ENCODE assay signal across 7 mouse cellular contexts in genomic region chr17:35233114-35233980, GRCm38 (mm10). TPM values are rescaled to one million over a fixed set of nuclear protein-coding genes. Genes with fewer than 3 reads are reported as not detected.
DNase-seq lines count a peak whose midpoint lies in the region; ATAC-seq and TF ChIP-seq lines count a peak whose summit lies in the region.

Gene Atp6v1g2, plus strand, starts transcription at chr17:35233660.

- ATAC-seq in lung, embryonic 14.5 days (ENCODE audit: insufficient read depth), result peak; percentile 7; the same call in 1 of the 2 replicates
- ATAC-seq in forebrain, postnatal 0 days, result no peak
- ATAC-seq in neural tube, embryonic 13.5 days (ENCODE audit: low read depth), result no peak
- no peak for ATAC-seq in granulocyte monocyte progenitor cell, adult 5-6 weeks (replicated peaks; ENCODE audit: poor library complexity, severe bottlenecking)

- intact Hi-C loops in left cerebral cortex, postnatal 25 days (cut with DNase I), result loop anchor here (5.0 kb wide), 1 partner anchor 36 kb away; no protein-coding TSS in a partner anchor

- no peak for TF ChIP-seq POLR2A in bone marrow macrophage, adult 2 months (IDR thresholded peaks at IDR 0.05; ENCODE audit: borderline replicate concordance, low read depth, low read length)

- H3K9ac ChIP-seq in lung, embryonic 14.5 days, result peak within 1 kb of the TSS; percentile 86
- H3K9ac ChIP-seq in forebrain, postnatal 0 days, result no peak within 1 kb of the TSS
- peak within 1 kb of the TSS; percentile 77 for H3K9ac ChIP-seq in neural tube, embryonic 13.5 days

- WGBS in lung, embryonic 14.5 days, result 38% methylated on average over 18 of the region's 18 CpGs
- 68% methylated on average over 18 of the region's 18 CpGs for whole genome bisulfite sequencing in forebrain, postnatal 0 days
- 80% methylated on average over 18 of the region's 18 CpGs for WGBS in neural tube, embryonic 13.5 days

- peak within 1 kb of the TSS; percentile 97 for H3K27ac ChIP-seq in lung, embryonic 14.5 days (ENCODE audit: low read depth)
- peak within 1 kb of the TSS; percentile 92 for H3K27ac ChIP-seq in bone marrow macrophage, adult 2 months (ENCODE audit: insufficient read depth, low read depth, low read length)
- H3K27ac ChIP-seq in forebrain, postnatal 0 days (ENCODE audit: low read depth, low read length), result no peak within 1 kb of the TSS
- H3K27ac ChIP-seq in neural tube, embryonic 13.5 days (replicated peaks), result peak within 1 kb of the TSS; percentile 95; the same call in 1 of the 2 replicates

- peak within 1 kb of the TSS; percentile 65 for H3K4me3 ChIP-seq in lung, embryonic 14.5 days (ENCODE audit: low read depth, low read length)
- peak within 1 kb of the TSS; percentile 87 for H3K4me3 ChIP-seq in bone marrow macrophage, adult 2 months (ENCODE audit: insufficient read depth, low read length)
- peak within 1 kb of the TSS; percentile 52; the same call in 1 of the 2 replicates for H3K4me3 ChIP-seq in forebrain, postnatal 0 days (ENCODE audit: low read depth, low read length)
- peak within 1 kb of the TSS; percentile 53 for H3K4me3 ChIP-seq in neural tube, embryonic 13.5 days

- TF ChIP-seq CTCF in lung, embryonic 14.5 days (IDR thresholded peaks at IDR 0.05; ENCODE audit: low read depth), result no peak
- no peak for TF ChIP-seq CTCF in bone marrow macrophage, adult 2 months (IDR thresholded peaks at IDR 0.05; ENCODE audit: low read depth, low read length)
- TF ChIP-seq CTCF in forebrain, postnatal 0 days (IDR thresholded peaks at IDR 0.05; ENCODE audit: low read depth), result no peak

- peak; percentile 84 for DNase-seq in lung, embryonic 14.5 days
- no peak for DNase-seq in lung, postnatal 10 days
- no peak for DNase-seq in forebrain, postnatal 0 days
- no peak for DNase-seq in left cerebral cortex, postnatal 25 days (ENCODE audit: low spot score in 2 of 2)

- H3K36me3 ChIP-seq in lung, embryonic 14.5 days (ENCODE audit: insufficient read depth), result peaks cover 35% of the 10 kb centered on the region
- peaks cover 25% of the 10 kb centered on the region for H3K36me3 ChIP-seq in forebrain, postnatal 0 days (ENCODE audit: insufficient read depth)
- peaks cover 33% of the 10 kb centered on the region for H3K36me3 ChIP-seq in neural tube, embryonic 13.5 days

- H3K4me2 ChIP-seq in lung, embryonic 14.5 days, result peak within 1 kb of the TSS; percentile 71
- H3K4me2 ChIP-seq in forebrain, postnatal 0 days (ENCODE audit: low read depth), result peak within 1 kb of the TSS; percentile 95
- H3K4me2 ChIP-seq in neural tube, embryonic 13.5 days, result peak within 1 kb of the TSS; percentile 97

- no peaks in the 10 kb centered on the region for H3K27me3 ChIP-seq in lung, embryonic 14.5 days (ENCODE audit: insufficient read depth, low read length)
- no peaks in the 10 kb centered on the region for H3K27me3 ChIP-seq in forebrain, postnatal 0 days (ENCODE audit: insufficient read depth, low read length)
- H3K27me3 ChIP-seq in neural tube, embryonic 13.5 days, result no peaks in the 10 kb centered on the region

- H3K9me3 ChIP-seq in lung, embryonic 14.5 days (ENCODE audit: low read depth, low read length), result no peaks in the 10 kb centered on the region
- H3K9me3 ChIP-seq in forebrain, postnatal 0 days (ENCODE audit: low read length), result no peaks in the 10 kb centered on the region
- no peaks in the 10 kb centered on the region for H3K9me3 ChIP-seq in neural tube, embryonic 13.5 days

- H3K4me1 ChIP-seq in lung, embryonic 14.5 days (ENCODE audit: insufficient read depth), result peaks cover 13% of the 10 kb centered on the region; the same call in 1 of the 2 replicates
- peaks cover 26% of the 10 kb centered on the region for H3K4me1 ChIP-seq in bone marrow macrophage, adult 2 months (ENCODE audit: control insufficient read depth, insufficient read depth, low read length)
- peaks cover 5% of the 10 kb centered on the region; the same call in 1 of the 2 replicates for H3K4me1 ChIP-seq in forebrain, postnatal 0 days (ENCODE audit: insufficient read depth)
- peaks cover 44% of the 10 kb centered on the region for H3K4me1 ChIP-seq in neural tube, embryonic 13.5 days (replicated peaks)

RNA-seq across cellular contexts. Expression of gene Atp6v1g2, which starts in this region (rescaled TPM):
- polyA plus RNA-seq in lung, embryonic 14.5 days (2014; fragmentation: Nextera tagmentation; extraction: Ambion mirVana), result 3.7 and 5.9 TPM in 2 replicates
- 11.2 and 15.1 TPM in 2 replicates for polyA plus RNA-seq in bone marrow macrophage, adult 2 months (2012; ENCODE audit: insufficient read depth, insufficient read length, missing spikeins)
- total RNA-seq in forebrain, postnatal 0 days (2014; rRNA removed), result 59.7 and 81.4 TPM in 2 replicates
- polyA plus RNA-seq in forebrain, postnatal 0 days (2015; fragmentation: Nextera tagmentation; extraction: Ambion mirVana), result 121 and 146 TPM in 2 replicates
- total RNA-seq in left cerebral cortex, postnatal 25 days (2021), result 100 to 1,000 TPM; 514 to 578 TPM
- 58.9 and 66.1 TPM in 2 replicates for polyA plus RNA-seq in neural tube, embryonic 13.5 days (2015; fragmentation: Nextera tagmentation; extraction: Ambion mirVana)
- total RNA-seq in granulocyte monocyte progenitor cell, adult 5-6 weeks (2014; fragmentation: Nextera tagmentation), result 10.0 and 11.7 TPM in 2 replicates
- total RNA-seq in granulocyte monocyte progenitor cell, adult 5-6 weeks (2017), result 2.0 and 3.9 TPM in 2 replicates
